Mouse (Mus musculus): ENCODE measurements around the gene Gata3.

The Gata3 gene

GRCm38 (mm10) chr2:9889651-9890183 lies at the start of gene Gata3:
Gene Gata3 (minus strand): TSS chr2:9890034.
- no peak for DNase-seq (ENCODE audit: low spot score)

- no peak for DNase-seq (ENCODE audit: low spot score)
Measured at GRCm38 (mm10) chr2:9939250-9939649, 49.4 kb upstream of the Gata3 start.

- DNase-seq (ENCODE audit: low spot score) = no peak
Measured at GRCm38 (mm10) chr2:9935965-9936364, 46.1 kb upstream of the Gata3 start.

- DNase-seq (ENCODE audit: low spot score) = no peak
Measured at GRCm38 (mm10) chr2:9926905-9927283, 37.1 kb upstream of the Gata3 start.

GRCm38 (mm10) chr2:9926194-9926904 lies 36.5 kb upstream of the Gata3 start:
- DNase-seq (ENCODE audit: low spot score) = no peak

GRCm38 (mm10) chr2:9918691-9919471 lies 29.0 kb upstream of the Gata3 start:
- no peak for DNase-seq (ENCODE audit: low spot score)

- DNase-seq (ENCODE audit: low spot score) = no peak
Measured at GRCm38 (mm10) chr2:9917602-9918001, 27.8 kb upstream of the Gata3 start.

GRCm38 (mm10) chr2:9905995-9906394 lies 16.2 kb upstream of the Gata3 start:
- DNase-seq (ENCODE audit: low spot score) = no peak

GRCm38 (mm10) chr2:9903854-9904560 lies 14.2 kb upstream of the Gata3 start:
- no peak for DNase-seq (ENCODE audit: low spot score)

- no peak for DNase-seq (ENCODE audit: low spot score)
Measured at GRCm38 (mm10) chr2:9897846-9898245, 8.0 kb upstream of the Gata3 start.

- no peak for DNase-seq (ENCODE audit: low spot score)
Measured at GRCm38 (mm10) chr2:9896097-9896770, 6.4 kb upstream of the Gata3 start.

GRCm38 (mm10) chr2:9894836-9895593 lies 5.2 kb upstream of the Gata3 start:
- no peak for DNase-seq (ENCODE audit: low spot score)

GRCm38 (mm10) chr2:9893272-9893953 lies 3.6 kb upstream of the Gata3 start:
- DNase-seq (ENCODE audit: low spot score) = no peak

GRCm38 (mm10) chr2:9892541-9892940 lies 2.7 kb upstream of the Gata3 start:
- no peak for DNase-seq (ENCODE audit: low spot score)

GRCm38 (mm10) chr2:9890906-9891305 lies 1.1 kb upstream of the Gata3 start:
- no peak for DNase-seq (ENCODE audit: low spot score)

GRCm38 (mm10) chr2:9890251-9890650 lies 417 bp upstream of the Gata3 start:
- no peak for DNase-seq (ENCODE audit: low spot score)

GRCm38 (mm10) chr2:9888913-9889650 lies 752 bp downstream of the Gata3 start, which contains the start of gene 9230102O04Rik:
Gene 9230102O04Rik (minus strand): TSS chr2:9889540.
- no peak for DNase-seq (ENCODE audit: low spot score)

- DNase-seq (ENCODE audit: low spot score) = no peak
Measured at GRCm38 (mm10) chr2:9887636-9888035, 2.2 kb downstream of the Gata3 start.

- no peak for DNase-seq (ENCODE audit: low spot score)
Measured at GRCm38 (mm10) chr2:9886921-9887610, 2.8 kb downstream of the Gata3 start.

Measured in ovary, adult 18-20 months (tissue).